Mouse (Mus musculus) urinary bladder, adult 18-20 months (tissue): ENCODE measurements around the gene Apba3.
A peak's percentile ranks its signal among the peaks of the same experiment; 100 is the strongest.

Experiments used
- DNase-seq, 2 experiments: peaks; one replicate each; pipeline ENCODE4 v3.0.0; 2022; ENCODE audit warnings: low spot score in 2 of 2, mixed read lengths in 2 of 2

The Apba3 gene

GRCm38 (mm10) chr10:81290698-81291460 lies 24.1 kb downstream of the Apba3 start:
- DNase-seq: peak; percentile 65 to 73

- DNase-seq: no peak
Observed at GRCm38 (mm10) chr10:81291511-81292104, 24.8 kb downstream of the Apba3 start, which contains the start of gene Tjp3. Gene Tjp3, minus strand, starts transcription at chr10:81291581.

DNA sequence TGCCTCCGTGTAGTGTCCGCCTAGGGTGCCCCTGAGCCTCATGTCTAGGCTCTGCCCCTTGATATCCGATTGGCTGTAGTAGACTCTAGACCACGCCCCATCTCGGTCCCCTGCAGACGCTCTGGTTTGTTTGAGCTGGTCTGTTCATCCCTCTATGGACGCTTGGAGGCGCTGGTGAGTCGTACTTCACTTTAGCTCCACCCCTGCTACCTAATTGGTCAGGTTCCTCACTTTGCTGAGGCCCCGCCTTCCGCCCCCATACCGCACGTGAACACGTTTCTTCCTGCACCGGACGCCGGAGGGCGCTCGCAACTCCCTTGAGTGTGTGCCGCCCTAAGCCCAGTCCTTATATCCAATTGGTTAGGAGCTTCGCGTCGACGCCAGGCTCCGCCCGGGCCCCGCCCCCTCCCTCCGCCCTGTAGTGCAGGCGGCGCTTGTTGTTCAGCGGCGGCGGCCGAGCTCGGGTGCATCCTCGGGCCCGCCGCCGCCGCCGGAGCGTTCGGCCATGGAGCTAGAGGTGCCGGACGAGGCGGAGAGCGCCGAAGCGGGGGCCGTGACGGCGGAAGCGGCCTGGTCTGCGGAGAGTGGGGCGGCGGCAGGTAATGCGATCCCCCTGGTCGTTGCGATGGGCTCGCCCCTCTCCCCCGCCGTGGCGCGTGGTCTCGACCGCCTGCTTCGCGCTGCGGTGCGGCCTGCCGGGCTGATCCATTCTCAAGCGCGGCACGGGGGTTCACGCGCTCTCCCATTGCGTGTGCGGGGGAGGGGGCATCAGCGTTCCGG lies 26.0 kb downstream of the Apba3 start, which contains the start of gene Pip5k1c:
Gene Pip5k1c (plus strand): TSS at position 410 of the 780 bp plus-strand sequence.
- peak; percentile 96 to 98 for DNase-seq

DNA sequence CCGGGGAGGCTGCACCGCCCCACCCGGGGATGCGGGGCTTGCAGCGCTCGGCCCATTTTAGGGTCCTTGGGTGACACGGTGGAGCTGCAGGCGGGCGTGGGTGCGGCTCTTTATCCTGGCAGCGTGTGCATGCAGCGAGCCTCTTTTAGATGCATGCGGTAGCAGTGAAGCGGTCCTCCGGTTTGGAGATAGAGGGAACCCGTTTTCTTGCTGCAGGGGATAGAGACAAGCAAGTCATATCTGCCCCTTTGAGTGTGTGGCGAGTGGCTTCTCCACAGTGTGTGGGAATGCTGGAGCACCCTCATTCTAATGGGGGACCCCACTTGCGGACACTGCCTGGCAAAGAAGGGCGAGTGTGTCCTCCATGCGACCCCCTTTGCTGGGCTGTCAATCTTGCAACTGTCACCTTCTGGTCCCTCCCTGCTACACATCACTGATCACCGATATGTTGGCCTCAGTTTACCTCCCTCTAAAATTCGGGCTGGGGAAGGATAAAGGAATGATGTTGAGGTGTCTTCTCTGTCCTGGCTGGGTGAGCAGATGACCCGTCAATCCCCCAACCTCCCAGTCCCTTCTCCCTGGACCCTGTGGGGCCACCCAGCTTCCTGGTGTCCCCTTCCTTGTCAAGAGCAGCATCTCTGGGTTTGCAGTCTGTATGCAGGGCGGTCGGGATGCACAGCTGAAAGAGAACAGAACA lies 26.7 kb downstream of the Apba3 start:
- no peak for DNase-seq

DNA sequence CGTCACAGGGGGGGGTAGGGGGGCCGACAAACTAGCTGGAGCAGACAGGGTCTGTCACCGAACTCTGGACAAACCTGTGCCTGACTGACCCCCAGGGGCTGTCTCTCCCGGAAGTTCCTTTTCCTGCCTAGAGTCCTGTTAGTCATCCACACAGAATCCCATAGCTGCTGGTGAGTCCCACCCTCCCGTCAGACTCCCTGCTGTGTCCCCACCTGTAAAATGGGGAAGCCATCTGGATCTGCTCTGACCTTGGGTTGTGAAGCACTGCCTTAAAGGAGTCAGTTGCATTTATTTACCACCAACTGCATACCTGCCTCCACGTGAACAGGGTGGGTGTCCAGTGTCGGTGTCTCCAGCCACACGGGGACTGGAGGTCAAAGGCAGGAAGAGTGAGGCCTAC lies 27.7 kb downstream of the Apba3 start:
- DNase-seq: no peak

GRCm38 (mm10) chr10:81295185-81295584 lies 28.4 kb downstream of the Apba3 start:
- DNase-seq: no peak

GRCm38 (mm10) chr10:81297246-81297645 lies 30.5 kb downstream of the Apba3 start:
- DNase-seq: no peak

DNA sequence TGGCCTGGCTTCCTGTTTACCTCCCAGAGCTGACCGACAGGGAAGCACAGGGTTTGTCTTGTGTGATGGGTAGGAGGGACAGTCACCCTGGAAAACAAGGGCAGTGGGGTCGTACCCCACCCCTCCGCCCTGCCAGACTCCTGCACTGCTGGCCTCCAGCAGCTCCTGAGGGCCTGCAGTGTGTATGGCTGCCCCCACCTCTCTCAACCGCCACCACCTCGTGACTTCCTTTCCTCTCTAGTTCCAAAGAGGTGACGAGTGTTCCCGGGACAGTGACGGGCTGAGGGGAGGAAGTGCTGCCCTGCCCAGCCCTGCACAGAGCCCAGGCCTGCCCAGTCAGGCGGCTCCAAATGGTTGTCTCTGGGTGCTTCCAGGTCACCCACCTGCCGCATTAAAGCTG lies 31.1 kb downstream of the Apba3 start:
- DNase-seq: no peak

- no peak for DNase-seq
Observed at GRCm38 (mm10) chr10:81298369-81299100, 31.8 kb downstream of the Apba3 start.

- DNase-seq: no peak
Observed at GRCm38 (mm10) chr10:81299585-81300351, 33.0 kb downstream of the Apba3 start.

DNA sequence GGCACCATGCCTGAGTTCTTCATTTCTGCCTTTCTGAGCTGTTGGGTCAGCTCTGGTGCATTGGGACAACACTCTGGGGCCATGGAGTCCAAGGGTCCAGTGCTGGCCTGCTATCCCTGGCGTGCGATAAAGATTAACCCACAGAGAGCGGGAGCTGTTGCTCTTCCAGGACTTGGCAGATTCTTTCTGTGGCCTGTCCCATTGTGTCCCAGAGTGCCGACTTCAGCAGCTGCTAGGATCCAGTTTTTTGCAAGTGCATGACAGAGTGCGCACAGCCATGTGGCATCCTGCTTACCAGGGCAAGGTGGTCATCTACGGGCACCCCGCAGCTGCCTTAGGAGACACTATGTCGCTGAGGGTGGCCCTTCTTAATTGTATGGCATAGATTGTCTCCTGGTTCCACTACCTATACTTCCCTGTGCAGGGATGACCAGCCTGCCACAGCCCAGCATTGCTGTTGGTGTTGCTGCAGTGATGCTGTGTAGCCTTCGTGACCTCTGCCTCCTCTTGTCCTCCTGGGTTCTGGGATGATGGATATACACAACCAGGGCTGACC lies 33.7 kb downstream of the Apba3 start:
- DNase-seq: no peak

DNA sequence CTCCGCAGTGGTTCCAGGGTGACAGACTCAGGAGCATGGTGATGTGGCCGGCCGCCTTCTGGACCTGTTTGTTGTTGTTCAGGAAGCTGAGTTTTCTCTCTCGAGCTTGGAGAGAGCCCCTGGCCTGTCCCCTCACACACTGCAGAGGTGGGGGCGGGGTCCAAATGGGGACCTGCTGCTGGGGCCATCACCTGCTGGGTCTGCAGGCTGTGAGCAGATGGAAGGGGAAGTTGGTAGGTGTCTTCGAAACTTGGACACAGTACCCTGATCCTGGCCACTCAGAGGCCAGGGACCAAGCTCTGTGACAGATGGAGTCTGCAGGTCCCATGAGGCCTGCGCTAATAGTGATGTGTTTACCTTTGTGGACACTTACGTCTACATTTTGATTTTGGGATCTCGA lies 34.6 kb downstream of the Apba3 start:
- no peak for DNase-seq

DNA sequence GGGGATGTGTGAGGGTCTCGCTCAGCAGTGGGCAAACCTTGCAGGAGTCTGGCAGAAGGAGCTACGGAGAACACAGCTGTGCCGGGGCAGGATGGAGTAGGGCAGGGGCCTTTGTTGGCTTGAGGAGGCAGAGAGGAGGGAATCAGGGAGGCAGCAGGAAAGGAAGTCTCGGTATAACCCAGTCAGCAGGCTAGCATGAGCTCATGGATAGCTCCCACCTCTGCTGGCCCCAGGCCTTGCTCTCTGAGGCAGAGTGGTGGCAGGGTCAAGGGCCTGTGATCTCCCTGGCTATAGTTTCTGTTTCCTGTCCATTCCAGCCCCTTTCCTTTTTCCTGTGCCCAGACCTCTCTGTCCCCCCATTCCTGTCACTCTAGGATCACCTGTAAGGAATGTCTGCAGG lies 35.5 kb downstream of the Apba3 start:
- DNase-seq: no peak

DNA sequence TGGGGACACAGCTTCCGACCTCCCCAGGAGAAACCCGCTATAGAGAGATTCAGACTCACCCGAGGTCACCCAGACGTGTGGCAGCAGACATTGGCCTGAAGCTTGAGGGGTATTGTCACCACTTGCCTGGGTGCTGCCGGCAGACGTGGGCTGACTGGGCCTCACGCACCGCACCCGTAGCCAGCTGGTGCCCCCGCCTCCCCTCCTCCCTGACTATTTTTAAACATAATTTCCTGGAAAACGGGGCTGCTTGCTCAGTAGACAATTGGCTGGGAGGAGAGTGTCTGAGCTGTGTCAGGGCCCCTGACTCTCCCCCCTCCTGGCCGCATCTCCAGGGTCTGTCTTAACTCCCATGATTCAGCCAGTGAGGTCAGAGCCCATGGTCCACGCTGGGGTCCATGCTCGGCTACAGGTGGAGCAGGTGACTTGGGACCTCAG lies 36.0 kb downstream of the Apba3 start:
- DNase-seq: no peak

DNA sequence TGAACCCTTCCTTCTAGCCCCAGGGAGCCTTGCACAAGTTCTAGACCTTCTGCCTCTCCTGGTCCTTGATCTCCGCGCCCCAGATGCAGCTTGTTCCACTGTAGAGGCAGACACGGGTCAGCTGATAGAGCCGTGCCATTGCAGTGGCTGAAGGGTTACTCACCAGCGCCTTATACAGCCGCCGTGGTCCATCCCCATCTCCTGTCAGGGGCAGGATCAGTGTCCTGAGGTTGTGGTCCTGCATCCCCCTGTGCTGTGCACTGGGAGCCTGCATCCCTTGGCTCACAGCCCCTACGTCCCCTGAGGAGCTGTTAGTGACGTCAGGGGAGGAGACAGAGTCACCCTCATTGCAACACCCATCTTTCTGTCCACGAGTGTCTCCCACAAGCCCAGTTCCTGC lies 36.5 kb downstream of the Apba3 start:
- no peak for DNase-seq

GRCm38 (mm10) chr10:81303761-81304160 lies 37.0 kb downstream of the Apba3 start:
- DNase-seq: no peak

DNA sequence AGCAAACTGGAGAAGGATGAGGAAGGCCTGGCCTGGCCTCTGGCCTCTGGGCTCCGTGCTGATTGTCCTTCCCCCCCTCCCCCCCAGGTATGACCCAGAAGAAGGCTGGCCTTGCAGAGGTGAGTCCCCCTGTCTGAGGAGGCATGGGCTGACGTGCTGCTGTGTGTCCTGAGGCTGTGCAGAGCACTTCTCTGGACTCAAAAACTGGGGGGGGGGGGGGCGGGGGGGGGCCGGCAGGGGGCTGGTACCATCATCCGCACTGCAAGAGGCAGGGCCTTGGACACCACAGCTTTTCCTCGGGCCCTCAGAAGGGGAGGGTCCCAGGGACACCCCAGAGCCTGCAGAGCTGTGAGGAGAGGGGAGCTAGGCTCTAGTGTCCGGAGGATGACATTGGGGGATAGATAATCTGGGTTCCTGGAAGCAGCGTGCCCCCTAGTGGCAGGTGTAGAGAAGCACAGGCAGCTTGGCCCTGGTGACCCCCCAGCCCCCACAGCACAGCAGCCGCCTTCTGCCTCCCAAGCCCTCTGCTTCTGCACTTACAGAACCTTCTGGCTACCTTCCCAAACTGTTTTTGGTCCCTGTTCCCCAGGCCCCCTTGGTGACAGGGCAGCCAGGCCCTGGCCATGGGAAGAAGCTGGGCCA lies 38.0 kb downstream of the Apba3 start:
- DNase-seq: peak in 1 of 2 experiments; percentile 38

GRCm38 (mm10) chr10:81305663-81306062 lies 38.9 kb downstream of the Apba3 start:
- no peak for DNase-seq

- no peak for DNase-seq
Observed at GRCm38 (mm10) chr10:81306173-81306668, 39.5 kb downstream of the Apba3 start.
